ENCODE assay signal across 8 mouse cellular contexts in the genomic region with DNA sequence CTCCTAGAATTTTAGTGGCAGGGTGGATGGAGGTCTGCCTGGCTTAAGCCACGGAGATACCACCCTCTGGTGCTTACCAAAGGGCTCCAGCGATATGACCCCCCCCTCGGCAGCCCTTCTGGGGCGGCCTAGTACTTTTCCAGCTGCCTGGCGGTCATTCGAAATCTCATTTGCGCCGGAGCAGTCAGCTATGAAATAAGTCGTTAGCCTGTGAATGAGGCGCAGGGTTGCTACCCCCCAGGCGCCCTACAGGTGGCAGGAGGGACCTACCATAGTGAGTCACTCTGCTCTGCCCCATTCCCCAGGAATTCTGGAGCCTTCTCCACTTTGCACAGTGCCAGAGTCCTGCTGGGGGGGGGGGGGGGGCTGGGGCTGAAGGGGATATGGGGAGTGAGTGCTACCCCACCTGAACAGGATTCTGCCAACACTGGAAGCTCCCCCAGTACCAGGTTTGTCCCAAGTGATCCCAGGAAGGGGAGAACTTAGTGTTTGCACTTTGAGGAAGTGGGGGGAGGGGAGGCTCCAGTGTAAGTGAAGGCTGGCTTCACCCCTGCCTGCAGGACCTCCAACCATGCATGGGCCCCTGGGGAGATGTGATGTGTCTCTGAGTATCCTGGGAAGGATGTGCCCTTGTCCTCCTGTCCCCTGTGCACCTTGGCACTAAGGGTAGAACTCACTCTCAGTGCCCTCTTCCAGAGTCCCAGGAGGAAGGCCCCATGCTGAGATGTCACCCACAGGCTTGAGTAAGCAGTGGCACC. TPM values are rescaled to one million over a fixed set of nuclear protein-coding genes. Genes with fewer than 3 reads are reported as not detected.
A peak's percentile ranks its signal among the peaks of the same experiment; 100 is the strongest.
DNase-seq lines count a peak whose midpoint lies in the region; ATAC-seq and TF ChIP-seq lines count a peak whose summit lies in the region.

No protein-coding gene starts in this region.

- H3K4me2 ChIP-seq in forebrain, embryonic 12.5 days = no peak overlapping the region
- no peak overlapping the region for H3K4me2 ChIP-seq in hindbrain, postnatal 0 days (ENCODE audit: low read depth, low read length)
- H3K4me2 ChIP-seq in liver, embryonic 13.5 days = peak overlapping the region; percentile 28
- H3K4me2 ChIP-seq in neural tube, embryonic 15.5 days = no peak overlapping the region

- peak; percentile 69 for TF ChIP-seq CTCF in hindbrain, postnatal 0 days (IDR thresholded peaks at IDR 0.05; ENCODE audit: low read depth)

- H3K27me3 ChIP-seq in megakaryocyte, embryonic 14.5 days (replicated peaks) = peaks cover 61% of the 10 kb centered on the region
- peaks cover 19% of the 10 kb centered on the region; the same call in 1 of the 2 replicates for H3K27me3 ChIP-seq in forebrain, embryonic 12.5 days
- no peaks in the 10 kb centered on the region for H3K27me3 ChIP-seq in hindbrain, postnatal 0 days (ENCODE audit: insufficient read depth, low read length)
- peaks cover 24% of the 10 kb centered on the region for H3K27me3 ChIP-seq in liver, embryonic 13.5 days
- 0 out of 2 replicates have a peak, but pooled peaks cover 2% of the 10 kb centered on the region for H3K27me3 ChIP-seq in neural tube, embryonic 15.5 days (replicated peaks)

- no peaks in the 10 kb centered on the region for H3K36me3 ChIP-seq in megakaryocyte, embryonic 14.5 days (replicated peaks; ENCODE audit: low read length)
- no peaks in the 10 kb centered on the region for H3K36me3 ChIP-seq in forebrain, embryonic 12.5 days (replicated peaks)
- H3K36me3 ChIP-seq in hindbrain, postnatal 0 days (ENCODE audit: insufficient read depth, low read length) = no peaks in the 10 kb centered on the region
- H3K36me3 ChIP-seq in liver, embryonic 13.5 days = no peaks in the 10 kb centered on the region
- H3K36me3 ChIP-seq in neural tube, embryonic 15.5 days = no peaks in the 10 kb centered on the region

- no peak overlapping the region for H3K27ac ChIP-seq in forebrain, embryonic 12.5 days
- no peak overlapping the region for H3K27ac ChIP-seq in hindbrain, postnatal 0 days
- H3K27ac ChIP-seq in liver, embryonic 13.5 days = no peak overlapping the region
- no peak overlapping the region for H3K27ac ChIP-seq in neural tube, embryonic 15.5 days (replicated peaks)

- peak overlapping the region; percentile 42 for H3K4me3 ChIP-seq in megakaryocyte, embryonic 14.5 days (replicated peaks)
- no peak overlapping the region for H3K4me3 ChIP-seq in forebrain, embryonic 12.5 days (replicated peaks)
- no peak overlapping the region for H3K4me3 ChIP-seq in hindbrain, postnatal 0 days (ENCODE audit: low read length)
- no peak overlapping the region for H3K4me3 ChIP-seq in liver, embryonic 13.5 days (replicated peaks)
- no peak overlapping the region for H3K4me3 ChIP-seq in neural tube, embryonic 15.5 days (replicated peaks)

- 4% methylated on average over 11 of the region's 11 CpGs for WGBS in forebrain, embryonic 12.5 days
- WGBS in hindbrain, postnatal 0 days = 7% methylated on average over 11 of the region's 11 CpGs
- WGBS in liver, embryonic 13.5 days (ENCODE audit: insufficient replicate concordance) = 19% methylated on average over 11 of the region's 11 CpGs
- WGBS in neural tube, embryonic 15.5 days = 5% methylated on average over 11 of the region's 11 CpGs

- ATAC-seq in megakaryocyte, adult 5-6 weeks (ENCODE audit: poor library complexity, severe bottlenecking) = no peak
- ATAC-seq in forebrain, embryonic 12.5 days (ENCODE audit: low FRiP score) = peak; percentile 67; the same call in 1 of the 2 replicates
- peak; percentile 81 for ATAC-seq in hindbrain, postnatal 0 days
- ATAC-seq in liver, embryonic 13.5 days (ENCODE audit: low read depth) = 0 out of 2 replicates have a peak, but pooled peaks have one; percentile 29
- ATAC-seq in neural tube, embryonic 15.5 days (ENCODE audit: low FRiP score) = 0 out of 2 replicates have a peak, but pooled peaks have one; percentile 53

- no peak overlapping the region for H3K9ac ChIP-seq in forebrain, embryonic 12.5 days
- H3K9ac ChIP-seq in hindbrain, postnatal 0 days (replicated peaks; ENCODE audit: low read length) = no peak overlapping the region
- no peak overlapping the region for H3K9ac ChIP-seq in liver, embryonic 13.5 days
- no peak overlapping the region for H3K9ac ChIP-seq in neural tube, embryonic 15.5 days (replicated peaks)

- peaks cover 23% of the 10 kb centered on the region for H3K9me3 ChIP-seq in megakaryocyte, embryonic 14.5 days
- H3K9me3 ChIP-seq in forebrain, embryonic 12.5 days = peaks cover 2% of the 10 kb centered on the region; the same call in 1 of the 2 replicates
- no peaks in the 10 kb centered on the region for H3K9me3 ChIP-seq in hindbrain, postnatal 0 days (ENCODE audit: low read length)
- H3K9me3 ChIP-seq in liver, embryonic 13.5 days (replicated peaks) = no peaks in the 10 kb centered on the region
- no peaks in the 10 kb centered on the region for H3K9me3 ChIP-seq in neural tube, embryonic 15.5 days (replicated peaks)

- DNase-seq in adrenal gland, postnatal 10 days = peak; percentile 86
- DNase-seq in hindbrain, postnatal 0 days (ENCODE audit: low spot score) = peak; percentile 69
- DNase-seq in liver, embryonic 13.5 days = no peak
- DNase-seq in natural killer cell, adult 2 months (ENCODE audit: low spot score in 2 of 2) = no peak

- peaks cover 10% of the 10 kb centered on the region for H3K4me1 ChIP-seq in megakaryocyte, embryonic 14.5 days
- peaks cover 13% of the 10 kb centered on the region for H3K4me1 ChIP-seq in forebrain, embryonic 12.5 days
- no peaks in the 10 kb centered on the region for H3K4me1 ChIP-seq in hindbrain, postnatal 0 days (ENCODE audit: insufficient read depth, low read length)
- H3K4me1 ChIP-seq in liver, embryonic 13.5 days (replicated peaks) = peaks cover 3% of the 10 kb centered on the region; the same call in 1 of the 2 replicates
- H3K4me1 ChIP-seq in neural tube, embryonic 15.5 days = peaks cover 14% of the 10 kb centered on the region; the same call in 1 of the 2 replicates

RNA-seq across cellular contexts. Expression of gene Lemd2, which starts 8.7 kb away (rescaled TPM):
- polyA plus RNA-seq in megakaryocyte, embryonic 14.5 days (2012; ENCODE audit: insufficient read depth, low replicate concordance) = 69.3 and 97.5 TPM in 2 replicates
- 16.2 and 19.9 TPM in 2 replicates for total RNA-seq in megakaryocyte, adult 5-6 weeks (2015)
- 18.2 and 29.8 TPM in 2 replicates for total RNA-seq in megakaryocyte, adult 5-6 weeks (2017)
- 10 to 100 TPM; 42.5 to 51.3 TPM for total RNA-seq in adrenal gland, postnatal 10 days (2021)
- 30.6 and 30.8 TPM in 2 replicates for polyA plus RNA-seq in forebrain, embryonic 12.5 days (2016; fragmentation: Nextera tagmentation; extraction: Ambion mirVana)
- 100 and 112 TPM in 2 replicates for total RNA-seq in hindbrain, postnatal 0 days (2014; rRNA removed)
- polyA plus RNA-seq in hindbrain, postnatal 0 days (2015; fragmentation: Nextera tagmentation; extraction: Ambion mirVana) = 17.5 and 18.4 TPM in 2 replicates
- 3.0 and 4.6 TPM in 2 replicates for polyA plus RNA-seq in liver, embryonic 13.5 days (2015; fragmentation: Nextera tagmentation; extraction: Ambion mirVana)
- 16.9 and 19.7 TPM in 2 replicates for polyA plus RNA-seq in neural tube, embryonic 15.5 days (2015; fragmentation: Nextera tagmentation; extraction: Ambion mirVana)

RNA-seq across cellular contexts. Expression of gene Ip6k3, which starts 45.4 kb away (rescaled TPM):
- not detected in 2 replicates for polyA plus RNA-seq in megakaryocyte, embryonic 14.5 days (2012; ENCODE audit: insufficient read depth, low replicate concordance)
- total RNA-seq in megakaryocyte, adult 5-6 weeks (2015) = 0.91 and 1.6 TPM in 2 replicates
- total RNA-seq in megakaryocyte, adult 5-6 weeks (2017) = 0.77 and 1.3 TPM in 2 replicates
- 1 to 10 TPM; 2.3 to 6.1 TPM for total RNA-seq in adrenal gland, postnatal 10 days (2021)
- 0.13 TPM in 1 of 2 replicates, not detected in the other for polyA plus RNA-seq in forebrain, embryonic 12.5 days (2016; fragmentation: Nextera tagmentation; extraction: Ambion mirVana)
- 0.47 TPM in 1 of 2 replicates, not detected in the other for total RNA-seq in hindbrain, postnatal 0 days (2014; rRNA removed)
- 0.31 and 0.37 TPM in 2 replicates for polyA plus RNA-seq in hindbrain, postnatal 0 days (2015; fragmentation: Nextera tagmentation; extraction: Ambion mirVana)
- 0.06 TPM in 1 of 2 replicates, not detected in the other for polyA plus RNA-seq in liver, embryonic 13.5 days (2015; fragmentation: Nextera tagmentation; extraction: Ambion mirVana)
- 0.23 and 0.40 TPM in 2 replicates for polyA plus RNA-seq in neural tube, embryonic 15.5 days (2015; fragmentation: Nextera tagmentation; extraction: Ambion mirVana)

Comparison
In these comparisons a context has a peak if more than half of its experiments do, and no peak if none do; other contexts are left out.
1. DNase-seq: peak in adrenal gland, postnatal 10 days (single experiment) and hindbrain, postnatal 0 days (single experiment); none in liver, embryonic 13.5 days (single experiment) and natural killer cell, adult 2 months (0 of 2).